Mouse (Mus musculus) 3134 (cell line): Measurements from ENCODE around the gene Gng10.
A peak's percentile ranks its signal among the peaks of the same experiment; 100 is the strongest.

Source experiments
- DNase-seq: peaks from one replicate; pipeline ENCODE4 v3.0.0-alpha.2; 2011; ENCODE audit warnings: low spot score; ENCODE audit not compliant: insufficient read length; ENCODE audit errors: extremely low read depth

The Gng10 gene

DNA sequence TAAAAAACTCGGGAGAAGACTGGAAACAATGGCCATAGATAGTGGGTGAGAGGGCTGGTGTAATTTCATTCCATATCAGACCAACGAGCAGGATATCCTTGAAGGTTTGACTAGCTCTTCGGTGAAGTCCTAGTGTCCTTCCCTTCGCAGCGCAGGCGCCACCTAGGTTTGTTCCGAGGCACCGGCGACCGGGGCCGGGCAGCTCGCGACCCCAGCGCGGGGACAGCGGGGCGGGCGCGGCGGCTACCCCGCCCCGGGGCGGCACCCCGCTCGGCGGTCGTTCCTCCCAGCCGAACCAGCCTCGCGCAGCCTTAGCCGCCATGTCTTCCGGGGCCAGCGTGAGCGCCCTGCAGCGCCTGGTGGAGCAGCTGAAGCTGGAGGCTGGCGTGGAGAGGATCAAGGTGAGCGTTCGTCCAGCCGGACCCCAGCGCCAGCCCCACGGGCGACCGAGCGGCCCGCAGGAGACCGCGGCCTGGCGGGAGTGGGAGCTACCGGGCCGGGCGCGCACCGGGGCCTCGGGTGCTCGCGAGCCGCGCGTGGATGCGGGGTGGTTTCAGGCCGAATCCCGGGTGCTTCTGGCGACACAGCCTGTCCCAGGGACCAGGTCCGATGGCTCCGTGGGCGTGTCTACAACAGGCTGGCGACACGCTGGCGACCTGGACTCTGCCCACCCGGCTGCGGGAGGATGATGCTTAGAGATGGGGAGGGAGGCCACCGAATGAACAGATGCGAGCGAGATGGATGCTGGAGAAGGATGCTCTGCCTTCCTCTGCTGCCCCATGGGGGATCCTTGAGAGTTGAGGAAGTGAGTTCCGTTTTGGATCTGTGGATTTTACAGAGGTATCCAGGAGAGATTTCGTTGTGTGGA lies at the start of gene Gng10:
Gene Gng10, plus strand, starts transcription at position 171 of the 868 bp plus-strand sequence.
- peak; percentile 85 for DNase-seq

GRCm38 (mm10) chr4:58985157-58985648 lies 49.7 kb upstream of the Gng10 start:
- DNase-seq: peak; percentile 51

DNA sequence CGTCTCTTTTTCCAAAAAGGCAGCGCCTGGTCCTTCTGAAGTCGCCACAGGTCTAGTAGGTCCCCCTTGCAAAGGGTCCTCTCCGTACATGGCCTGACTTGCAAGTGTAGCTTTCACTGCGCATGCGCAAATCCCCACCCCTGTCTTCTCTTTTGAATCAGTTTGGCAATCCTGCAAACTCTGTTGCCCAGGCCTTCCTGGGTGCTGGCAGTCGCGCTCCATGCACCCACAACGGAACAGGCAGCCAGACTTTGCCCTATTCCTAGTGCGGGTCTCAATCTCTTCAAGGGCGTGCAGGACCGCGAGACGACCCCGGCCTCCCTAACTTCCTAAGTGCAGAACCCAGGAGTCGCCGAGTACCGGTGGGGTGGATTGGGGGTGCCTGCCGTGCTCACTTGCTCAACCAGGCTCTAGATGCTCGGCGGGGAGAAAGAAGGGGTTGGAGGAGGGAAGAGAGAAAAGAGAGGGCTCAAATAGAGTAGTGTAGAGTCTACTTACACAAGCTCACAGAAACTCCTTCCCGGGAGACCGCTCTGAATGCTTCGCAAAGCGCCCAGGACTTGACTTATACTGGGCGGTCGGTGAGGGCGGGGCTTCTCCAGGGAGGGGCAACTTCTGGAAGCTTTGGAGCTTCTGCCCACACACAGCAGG lies 48.2 kb upstream of the Gng10 start, which contains the start of gene Ptgr1:
Gene Ptgr1, minus strand, starts transcription at position 580 of the 651 bp plus-strand sequence.
- peak; percentile 89 for DNase-seq

DNA sequence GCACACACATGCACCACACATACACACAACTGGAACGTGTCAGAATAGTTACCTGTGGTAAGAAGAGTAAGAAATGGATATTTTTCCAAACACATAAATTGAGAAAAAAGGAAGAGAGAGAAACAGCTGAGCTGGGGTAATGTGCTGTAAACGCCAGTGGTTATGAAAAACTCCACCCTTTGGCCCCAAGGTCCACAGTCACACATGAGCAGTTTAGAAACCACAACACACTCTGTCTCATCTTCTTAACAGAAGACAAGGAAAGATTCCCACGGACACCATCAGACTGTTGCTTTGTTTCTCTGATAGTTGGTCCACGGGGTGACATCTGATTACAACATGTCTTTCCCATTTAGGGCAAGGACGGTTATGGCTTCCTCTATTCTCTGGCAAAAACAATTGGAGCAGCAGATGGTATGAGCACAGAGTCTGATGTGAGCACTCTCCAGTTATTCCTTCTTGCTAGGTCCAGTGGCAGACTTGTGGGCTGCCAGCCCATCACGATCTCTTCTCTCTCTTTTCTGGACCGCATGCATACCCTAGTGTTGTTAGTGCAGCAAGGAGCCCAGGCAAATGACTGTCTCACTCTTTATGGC lies 45.5 kb upstream of the Gng10 start:
- DNase-seq: no peak

DNA sequence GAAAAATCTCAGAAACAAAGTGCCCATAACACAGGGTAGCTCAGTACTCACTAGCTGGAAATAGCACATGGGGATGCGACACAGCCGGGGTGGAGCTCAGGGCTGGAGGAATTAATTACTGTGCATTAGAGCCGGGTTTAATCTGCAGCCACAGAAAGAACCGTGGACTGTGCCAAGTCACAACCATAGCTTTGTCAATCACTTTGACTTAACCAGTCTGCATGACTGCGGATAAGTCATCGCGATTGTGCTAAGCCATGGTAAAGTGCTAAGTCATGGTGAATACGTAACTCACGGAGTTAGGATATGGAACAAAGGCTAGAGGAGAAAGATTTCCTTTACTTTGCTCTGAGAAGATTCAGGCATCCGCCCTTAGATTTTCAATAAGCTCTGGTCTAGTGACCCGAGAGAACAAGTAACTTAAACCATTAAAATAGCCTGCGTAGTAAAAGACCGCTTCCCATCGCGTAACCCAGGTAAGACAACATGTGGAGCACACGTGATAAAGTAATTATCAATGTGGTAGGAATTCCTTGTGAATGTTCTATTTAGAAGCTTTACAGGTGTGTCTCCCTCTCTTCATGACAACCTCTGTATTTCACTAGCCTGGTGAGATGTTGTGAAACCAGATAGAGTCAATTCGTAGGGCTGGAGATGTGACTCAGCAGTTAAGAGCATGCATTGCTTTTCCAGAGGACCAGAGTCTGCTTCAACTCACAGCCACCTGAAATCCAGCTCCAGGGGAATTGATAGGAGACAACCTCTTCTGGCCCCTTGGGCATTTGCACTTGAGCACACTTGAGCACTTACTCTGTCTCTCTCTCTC lies 44.1 kb upstream of the Gng10 start:
- no peak for DNase-seq

- DNase-seq: no peak
Measured at GRCm38 (mm10) chr4:58992195-58992594, 42.7 kb upstream of the Gng10 start.

- DNase-seq: no peak
Measured at GRCm38 (mm10) chr4:58994762-58995161, 40.1 kb upstream of the Gng10 start, which contains the start of gene Dnajc25. TSS of gene Dnajc25 (plus strand) at chr4:58995062.

DNA sequence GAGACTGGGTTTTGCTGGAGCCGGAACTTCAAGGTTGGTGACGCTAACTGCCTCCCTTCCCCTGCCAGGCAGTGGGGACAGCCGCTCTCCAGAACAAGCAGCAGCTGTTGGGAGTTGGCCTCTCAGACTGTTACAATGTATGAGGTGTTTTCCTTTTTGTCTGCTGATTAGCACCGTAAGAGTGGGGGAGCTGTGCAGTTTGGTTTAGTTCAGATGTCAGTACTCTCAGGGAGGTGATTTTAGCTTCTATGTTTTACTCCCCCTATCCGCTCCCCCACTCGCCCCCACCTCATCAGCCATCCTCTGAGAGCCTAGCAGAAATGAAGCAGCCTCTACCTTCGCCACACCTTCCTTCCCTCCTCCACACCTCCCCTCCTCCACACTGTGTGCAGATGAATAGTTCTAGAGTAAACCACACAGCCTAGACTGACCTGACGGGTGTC lies 39.6 kb upstream of the Gng10 start:
- no peak for DNase-seq

GRCm38 (mm10) chr4:58997081-58997480 lies 37.8 kb upstream of the Gng10 start:
- no peak for DNase-seq

DNA sequence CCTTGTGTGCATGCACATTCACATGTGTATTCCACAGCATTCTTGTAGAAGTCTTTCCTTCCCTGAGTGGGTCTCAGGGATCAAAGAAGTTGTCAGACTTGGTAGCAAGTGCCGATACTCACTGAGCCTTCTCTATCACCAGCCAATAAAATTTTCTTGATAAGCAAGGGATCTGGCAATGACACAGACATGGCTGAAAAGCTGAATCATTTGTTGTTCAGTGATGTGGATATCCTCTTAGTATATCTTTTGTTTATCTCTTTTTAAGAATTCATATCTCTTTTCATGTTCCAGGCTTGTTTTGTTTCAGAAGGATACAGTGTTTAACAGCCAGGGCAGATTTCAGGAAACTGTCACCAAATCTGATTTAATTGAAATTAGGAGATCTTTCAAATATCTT lies 36.2 kb upstream of the Gng10 start:
- DNase-seq: no peak

DNA sequence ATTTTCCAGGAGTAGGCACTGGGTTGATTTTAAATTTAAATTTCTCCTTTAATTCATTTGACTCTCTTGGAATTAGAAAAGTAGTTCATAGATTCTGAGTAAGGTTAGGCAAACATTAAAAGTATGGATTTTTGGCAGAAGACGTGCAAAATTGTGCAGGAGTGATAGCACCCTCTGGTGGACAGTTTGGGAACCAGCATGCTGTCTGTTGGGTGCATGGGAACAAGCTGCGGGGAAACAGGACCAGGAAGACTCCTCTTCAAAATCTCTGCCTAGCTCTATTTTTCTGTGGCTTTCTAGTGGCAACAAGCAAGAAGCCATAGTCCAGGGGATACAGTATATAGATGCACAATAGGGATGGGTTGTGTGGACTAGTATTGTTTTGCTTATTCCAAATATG lies 35.2 kb upstream of the Gng10 start:
- DNase-seq: peak; percentile 39

DNA sequence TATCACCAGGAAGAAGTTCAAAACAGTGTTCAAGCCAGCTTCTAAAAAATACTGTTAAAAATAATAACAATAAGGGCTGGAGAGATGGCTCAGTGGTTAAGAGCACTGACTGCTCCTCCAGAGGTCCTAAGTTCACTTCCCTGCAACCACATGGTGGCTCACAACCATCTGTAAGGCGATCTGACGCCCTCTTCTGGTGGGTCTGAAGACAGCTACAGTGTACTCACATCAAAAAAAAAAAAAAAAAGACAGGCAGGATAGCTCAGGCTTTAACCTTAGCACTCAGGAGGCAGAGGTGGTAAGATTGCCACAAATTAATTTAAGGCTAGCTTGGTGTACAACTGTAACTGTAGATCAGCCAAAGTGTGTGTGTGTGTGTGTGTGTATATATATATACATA lies 34.3 kb upstream of the Gng10 start:
- peak; percentile 43 for DNase-seq

DNA sequence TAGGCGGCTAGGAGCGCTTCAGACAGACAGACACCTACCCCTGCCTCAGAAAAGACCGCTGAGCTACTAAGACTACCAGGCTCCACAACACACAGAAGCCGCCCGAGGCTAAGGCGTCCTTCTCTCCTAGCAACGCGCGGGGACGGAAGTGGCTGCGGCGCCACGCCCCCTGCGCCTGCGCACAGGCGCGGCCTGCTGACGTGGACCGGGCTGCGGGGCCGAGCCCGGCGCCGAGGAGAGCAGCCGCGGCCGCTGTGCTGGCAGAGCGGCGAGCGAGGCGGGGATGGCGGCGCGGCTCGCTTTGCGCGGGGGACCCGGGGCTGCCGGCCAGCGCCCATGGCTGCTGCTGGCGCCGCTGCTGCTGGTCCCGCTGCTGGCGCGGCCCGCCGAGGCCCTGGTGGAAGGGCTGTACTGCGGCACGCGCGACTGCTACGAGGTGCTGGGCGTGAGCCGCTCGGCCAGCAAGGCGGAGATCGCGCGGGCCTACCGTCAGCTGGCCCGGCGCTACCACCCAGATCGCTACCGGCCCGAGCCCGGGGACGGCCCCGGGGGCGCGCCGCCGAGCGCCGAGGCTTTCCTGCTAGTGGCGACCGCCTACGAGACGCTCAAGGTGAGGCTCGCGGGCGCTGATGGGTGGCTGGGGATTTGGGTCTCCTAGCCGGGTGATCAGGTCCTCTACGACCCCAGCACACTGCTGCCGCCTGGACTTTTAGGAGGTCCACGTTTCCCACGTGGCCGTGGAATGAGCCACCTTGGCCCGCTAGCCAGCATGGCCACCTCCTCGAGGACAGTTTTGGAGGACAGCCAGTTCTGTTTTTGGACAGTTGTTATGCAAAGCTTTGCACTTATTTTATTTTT lies 31.7 kb upstream of the Gng10 start, which contains the start of gene Gm20503:
Gene Gm20503, plus strand, starts transcription at position 263 of the 858 bp plus-strand sequence.
- peak; percentile 90 for DNase-seq

DNA sequence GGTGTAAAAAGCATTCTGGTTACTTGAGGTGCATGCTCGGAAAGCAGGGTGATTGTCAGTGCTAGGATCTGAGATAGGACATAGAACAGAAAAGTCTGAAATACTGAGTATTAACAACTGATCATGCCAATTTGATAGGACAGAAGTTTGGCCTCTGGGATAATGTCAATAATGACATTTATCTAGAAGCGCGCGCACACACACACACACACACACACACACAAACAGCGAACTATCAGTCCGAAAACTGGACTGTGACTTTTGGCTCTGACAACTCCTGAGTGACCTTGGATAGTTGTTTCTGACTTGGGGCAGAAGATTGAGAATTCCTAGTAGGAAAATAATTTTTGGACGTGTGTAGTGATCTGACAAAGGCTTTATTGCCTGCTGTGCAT lies 31.1 kb upstream of the Gng10 start:
- DNase-seq: no peak

- DNase-seq: no peak
Measured at GRCm38 (mm10) chr4:59006211-59006610, 28.7 kb upstream of the Gng10 start.

GRCm38 (mm10) chr4:59007016-59007415 lies 27.9 kb upstream of the Gng10 start:
- DNase-seq: peak; percentile 45

DNA sequence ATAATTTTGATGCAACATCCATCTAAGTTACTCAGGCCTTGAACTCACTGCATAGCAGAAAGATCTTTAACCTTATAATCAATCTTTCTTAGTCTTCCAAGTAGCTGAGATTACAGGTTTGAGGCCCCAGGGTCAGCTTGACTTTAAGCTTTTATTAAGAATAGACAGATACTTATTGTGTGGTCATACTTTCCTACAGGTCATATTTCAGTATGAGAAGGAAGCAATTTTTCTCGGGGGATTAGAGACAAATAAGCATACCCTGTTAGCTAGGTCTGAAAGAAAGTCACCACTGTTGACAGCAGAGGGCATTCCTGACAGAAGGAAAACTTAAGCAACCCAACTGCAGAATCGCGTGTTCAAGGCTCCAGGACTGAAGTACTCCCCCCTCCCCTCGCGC lies 26.9 kb upstream of the Gng10 start:
- no peak for DNase-seq

- DNase-seq: no peak
Measured at GRCm38 (mm10) chr4:59009186-59009585, 25.7 kb upstream of the Gng10 start.

- no peak for DNase-seq
Measured at GRCm38 (mm10) chr4:59009696-59010095, 25.2 kb upstream of the Gng10 start.
